Mouse (Mus musculus): ENCODE measurements around the gene Pygm. TPM values are rescaled to one million over a fixed set of nuclear protein-coding genes. Genes with fewer than 3 reads are reported as not detected.

Gene Pygm
- polyA plus RNA-seq, 1 experiment from 2014 or later = 8.0 TPM

- Histone ChIP-seq H3K27me3 (ENCODE audit: control insufficient read depth, insufficient read depth, low read length) (no peaks in the 10 kb centered on the region), H3K9me3 (ENCODE audit: control insufficient read depth, low read length) (no peaks in the 10 kb centered on the region), H3K4me1 (replicated peaks; ENCODE audit: control insufficient read depth, insufficient read depth) (no peaks in the 10 kb centered on the region), H3K9ac (ENCODE audit: low read length) (peak overlapping the region; percentile 64), H3K4me2 (replicated peaks; ENCODE audit: low read depth) (peak overlapping the region; percentile 99), H3K4me3 (ENCODE audit: low read depth, low read length) (peak overlapping the region; percentile 62), H3K27ac (replicated peaks) (peak overlapping the region; percentile 81), H3K36me3 (ENCODE audit: control insufficient read depth, insufficient read depth, low read length) (no peaks in the 10 kb centered on the region)
- ATAC-seq (ENCODE audit: low FRiP score, low TSS enrichment) (peak; percentile 64), DNase-seq (ENCODE audit: low spot score) (peak; percentile 78)
- 1% methylated on average over 39 of the region's 39 CpGs for WGBS
- TF ChIP-seq EP300 (optimal IDR thresholded peaks at IDR 0.05) (no peak), CTCF (IDR thresholded peaks at IDR 0.05; ENCODE audit: low read depth) (no peak)
These were observed 14.5 kb downstream of the Pygm start for GRCm38 (mm10) chr19:6398447-6399284.

DNA sequence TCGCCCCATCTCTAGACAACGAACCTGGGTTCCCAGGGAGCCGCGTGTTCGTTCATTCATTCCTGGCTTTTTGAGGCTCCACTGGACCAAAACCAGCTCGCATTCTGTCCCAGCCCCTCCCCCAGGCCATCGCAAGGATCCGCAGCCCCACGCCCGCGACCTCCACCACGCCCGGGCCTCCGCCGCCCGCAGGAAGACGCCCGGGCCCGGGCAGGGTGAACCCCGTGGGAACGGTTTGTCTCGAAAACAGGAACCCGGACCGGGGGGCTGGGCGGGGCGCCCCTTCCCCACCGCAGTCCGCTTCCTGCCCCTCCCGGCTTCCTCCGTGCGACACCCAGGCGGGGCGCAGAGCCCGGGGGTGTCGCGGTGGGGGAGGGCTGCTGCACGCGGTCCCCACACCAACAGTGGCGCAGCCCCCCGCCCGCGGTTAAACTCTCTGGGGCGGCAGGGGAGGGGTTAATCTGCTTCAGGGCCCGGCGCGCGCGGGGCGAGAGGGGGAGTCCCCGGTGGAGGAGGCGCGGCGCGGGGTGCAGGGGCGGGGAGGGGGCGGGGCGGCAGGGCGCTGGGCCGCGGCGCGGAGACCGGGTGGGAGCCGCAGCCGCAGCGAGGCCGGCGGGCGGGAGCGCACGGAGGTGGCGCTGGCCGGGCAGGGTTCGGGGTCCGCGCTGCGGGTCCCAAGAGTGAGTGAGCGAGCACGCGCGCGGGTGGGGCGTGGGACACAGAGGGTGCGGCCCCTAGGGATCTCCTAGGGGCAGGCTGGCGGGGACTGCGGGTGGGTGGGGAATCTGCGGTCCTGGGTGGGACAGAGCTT is 15.3 kb downstream of the Pygm start, which contains the start of gene Rasgrp2:
TSS of gene Rasgrp2 (plus strand) at position 56 of the 811 bp plus-strand sequence.
- no peaks in the 10 kb centered on the region for H3K36me3 ChIP-seq (ENCODE audit: control insufficient read depth, insufficient read depth, low read length)
- peak within 1 kb of the TSS; percentile 62 for H3K4me3 ChIP-seq (ENCODE audit: low read depth, low read length)
- peak; percentile 57 for DNase-seq (ENCODE audit: low spot score)
- 0 out of 2 replicates have a peak, but pooled peaks have one; percentile 6 for ATAC-seq (ENCODE audit: low FRiP score, low TSS enrichment)
- H3K27ac ChIP-seq (replicated peaks) = peak within 1 kb of the TSS; percentile 81
- H3K27me3 ChIP-seq (ENCODE audit: control insufficient read depth, insufficient read depth, low read length) = no peaks in the 10 kb centered on the region
- WGBS = 0% methylated on average over 39 of the region's 87 CpGs
- H3K9me3 ChIP-seq (ENCODE audit: control insufficient read depth, low read length) = no peaks in the 10 kb centered on the region
- no peak for TF ChIP-seq EP300 (optimal IDR thresholded peaks at IDR 0.05)
- no peak for TF ChIP-seq CTCF (IDR thresholded peaks at IDR 0.05; ENCODE audit: low read depth)
- H3K4me2 ChIP-seq (replicated peaks; ENCODE audit: low read depth) = peak within 1 kb of the TSS; percentile 99
- no peaks in the 10 kb centered on the region for H3K4me1 ChIP-seq (replicated peaks; ENCODE audit: control insufficient read depth, insufficient read depth)
- peak within 1 kb of the TSS; percentile 64 for H3K9ac ChIP-seq (ENCODE audit: low read length)

DNA sequence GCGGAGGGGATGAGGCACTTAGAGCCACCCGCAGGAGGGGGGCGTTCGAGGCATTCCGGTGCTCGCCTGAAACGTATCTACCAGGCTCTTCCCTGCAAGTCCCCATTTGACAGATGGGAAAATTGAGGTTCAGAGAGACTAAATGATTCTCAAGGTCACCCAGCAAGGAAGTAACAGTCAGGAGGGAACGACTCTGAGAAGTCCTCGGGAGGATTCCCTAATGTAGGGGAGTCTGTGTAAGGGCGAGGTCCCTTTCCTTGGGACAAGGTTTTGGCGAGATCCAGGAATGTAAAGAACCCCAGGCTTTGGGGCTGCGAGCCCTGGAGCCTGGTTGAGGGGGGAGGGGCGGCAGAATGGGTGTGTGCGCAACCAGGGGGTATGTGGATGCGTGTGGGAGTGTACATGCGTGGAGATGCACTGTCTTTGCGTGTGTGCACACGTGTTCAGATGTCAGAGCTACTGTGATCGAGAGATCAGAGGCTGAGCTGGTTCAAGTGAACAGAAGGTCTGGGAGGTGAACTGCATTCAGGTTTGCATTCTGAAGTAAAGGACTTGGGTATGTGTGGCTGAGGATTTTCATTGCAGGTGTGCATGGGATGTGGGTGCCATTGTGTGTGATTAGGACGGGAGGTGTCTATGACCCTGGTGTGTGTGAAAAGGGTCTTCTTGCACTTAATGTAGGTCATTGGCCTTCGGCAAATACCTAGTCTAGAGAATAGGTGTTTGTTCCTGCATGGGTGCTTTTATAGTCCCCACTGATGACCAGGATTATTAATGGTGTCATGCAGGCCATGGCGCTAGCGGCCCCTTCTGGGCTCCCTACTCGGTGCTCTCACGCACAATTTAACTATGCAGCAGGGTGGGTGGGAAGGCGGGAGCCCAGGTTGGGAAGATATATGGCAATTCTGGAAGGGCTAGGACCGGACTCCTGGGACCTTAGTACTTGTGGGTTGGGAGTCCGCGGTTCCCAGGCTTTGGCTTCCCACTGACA is 16.2 kb downstream of the Pygm start:
- peak overlapping the region; percentile 64 for H3K9ac ChIP-seq (ENCODE audit: low read length)
- peak overlapping the region; percentile 81 for H3K27ac ChIP-seq (replicated peaks)
- ATAC-seq (ENCODE audit: low FRiP score, low TSS enrichment) = peak; percentile 17; the same call in 1 of the 2 replicates
- no peaks in the 10 kb centered on the region for H3K9me3 ChIP-seq (ENCODE audit: control insufficient read depth, low read length)
- no peaks in the 10 kb centered on the region for H3K27me3 ChIP-seq (ENCODE audit: control insufficient read depth, insufficient read depth, low read length)
- DNase-seq (ENCODE audit: low spot score) = no peak
- no peaks in the 10 kb centered on the region for H3K36me3 ChIP-seq (ENCODE audit: control insufficient read depth, insufficient read depth, low read length)
- H3K4me1 ChIP-seq (replicated peaks; ENCODE audit: control insufficient read depth, insufficient read depth) = no peaks in the 10 kb centered on the region
- WGBS = 2% methylated on average over 29 of the region's 29 CpGs
- TF ChIP-seq EP300 (optimal IDR thresholded peaks at IDR 0.05) (no peak), CTCF (IDR thresholded peaks at IDR 0.05; ENCODE audit: low read depth) (peak; percentile 35; the same call in 1 of the 2 replicates)
- peak overlapping the region; percentile 99 for H3K4me2 ChIP-seq (replicated peaks; ENCODE audit: low read depth)
- H3K4me3 ChIP-seq (ENCODE audit: low read depth, low read length) = peak overlapping the region; percentile 62

GRCm38 (mm10) chr19:6401131-6401815 is 17.1 kb downstream of the Pygm start:
- Histone ChIP-seq H3K36me3 (ENCODE audit: control insufficient read depth, insufficient read depth, low read length) (no peaks in the 10 kb centered on the region), H3K9me3 (ENCODE audit: control insufficient read depth, low read length) (no peaks in the 10 kb centered on the region), H3K4me1 (replicated peaks; ENCODE audit: control insufficient read depth, insufficient read depth) (no peaks in the 10 kb centered on the region), H3K9ac (ENCODE audit: low read length) (peak overlapping the region; percentile 50), H3K27ac (replicated peaks) (peak overlapping the region; percentile 74), H3K4me2 (replicated peaks; ENCODE audit: low read depth) (peak overlapping the region; percentile 99), H3K27me3 (ENCODE audit: control insufficient read depth, insufficient read depth, low read length) (no peaks in the 10 kb centered on the region), H3K4me3 (ENCODE audit: low read depth, low read length) (peak overlapping the region; percentile 62)
- DNase-seq (ENCODE audit: low spot score) (peak; percentile 78), ATAC-seq (ENCODE audit: low FRiP score, low TSS enrichment) (peak; percentile 53)
- TF ChIP-seq CTCF (IDR thresholded peaks at IDR 0.05; ENCODE audit: low read depth) (peak; percentile 88), EP300 (optimal IDR thresholded peaks at IDR 0.05) (peak; percentile 54)
- 1% methylated on average over 25 of the region's 32 CpGs for WGBS

Data from stomach, postnatal 0 days (tissue).